Mouse (Mus musculus) heart, adult 11 months (tissue): Measurements from ENCODE around the gene Abcc10.

Experiments
- DNase-seq: peaks from one replicate; pipeline ENCODE4 v3.0.0; 2022

Abcc10 gene

GRCm38 (mm10) chr17:46327906-46328534 is at the start of gene Abcc10:
TSS of gene Abcc10 (minus strand) at chr17:46328352.
- DNase-seq, result peak; percentile 100

GRCm38 (mm10) chr17:46371783-46372182 is 43.6 kb upstream of the Abcc10 start:
- peak; percentile 71 for DNase-seq

GRCm38 (mm10) chr17:46351026-46351700 is 23.0 kb upstream of the Abcc10 start:
- peak; percentile 13 for DNase-seq

GRCm38 (mm10) chr17:46341208-46341607 is 13.1 kb upstream of the Abcc10 start:
- peak; percentile 92 for DNase-seq

GRCm38 (mm10) chr17:46336475-46336874 is 8.3 kb upstream of the Abcc10 start:
- DNase-seq, result no peak

GRCm38 (mm10) chr17:46328723-46329122 is 571 bp upstream of the Abcc10 start:
- DNase-seq, result no peak

GRCm38 (mm10) chr17:46327413-46327905 is 693 bp downstream of the Abcc10 start:
- no peak for DNase-seq

- DNase-seq, result peak; percentile 88
Measured at GRCm38 (mm10) chr17:46322046-46322823, 5.9 kb downstream of the Abcc10 start.

GRCm38 (mm10) chr17:46320492-46320891 is 7.7 kb downstream of the Abcc10 start:
- DNase-seq, result no peak

GRCm38 (mm10) chr17:46315813-46316212 is 12.3 kb downstream of the Abcc10 start:
- peak; percentile 70 for DNase-seq

GRCm38 (mm10) chr17:46313135-46313715 is 14.9 kb downstream of the Abcc10 start:
- no peak for DNase-seq

- DNase-seq, result no peak
Measured at GRCm38 (mm10) chr17:46310515-46310914, 17.6 kb downstream of the Abcc10 start.

- DNase-seq, result no peak
Measured at GRCm38 (mm10) chr17:46309835-46310234, 18.3 kb downstream of the Abcc10 start.

GRCm38 (mm10) chr17:46306956-46307355 is 21.2 kb downstream of the Abcc10 start:
- DNase-seq, result peak; percentile 88

- peak; percentile 84 for DNase-seq
Measured at GRCm38 (mm10) chr17:46304184-46304583, 24.0 kb downstream of the Abcc10 start.

- peak; percentile 95 for DNase-seq
Measured at GRCm38 (mm10) chr17:46301892-46302291, 26.3 kb downstream of the Abcc10 start.

- peak; percentile 97 for DNase-seq
Measured at GRCm38 (mm10) chr17:46298220-46298913, 29.8 kb downstream of the Abcc10 start.

- DNase-seq, result peak; percentile 93
Measured at GRCm38 (mm10) chr17:46297364-46298219, 30.6 kb downstream of the Abcc10 start, which contains the start of gene Dlk2. TSS of gene Dlk2 (plus strand) at chr17:46297421.

GRCm38 (mm10) chr17:46297028-46297363 is 31.2 kb downstream of the Abcc10 start:
- DNase-seq, result no peak

GRCm38 (mm10) chr17:46296601-46297000 is 31.6 kb downstream of the Abcc10 start:
- peak; percentile 79 for DNase-seq

- DNase-seq, result peak; percentile 99
Measured at GRCm38 (mm10) chr17:46287678-46288095, 40.5 kb downstream of the Abcc10 start.
